Mouse (Mus musculus): ENCODE measurements at regions not wholly inside any gene's neighbourhood (a gene's known extent, or its start where the extent isn't known, plus 50 kb on each side); places are given as distances from the start of the nearest gene placed in this dataset.

- TF ChIP-seq MAFK (IDR thresholded peaks at IDR 0.05; ENCODE audit: insufficient read depth, low read depth, low read length) (no peak), ZNF384 (IDR thresholded peaks at IDR 0.05; ENCODE audit: low read depth, low read length) (no peak), ZC3H11A (IDR thresholded peaks at IDR 0.05; ENCODE audit: borderline replicate concordance, low read depth, low read length) (no peak), HCFC1 (IDR thresholded peaks at IDR 0.05; ENCODE audit: borderline replicate concordance, insufficient read depth, low read length) (no peak), CHD2 (IDR thresholded peaks at IDR 0.05; ENCODE audit: low read depth, low read length) (no peak)
Measured at GRCm38 (mm10) chr19:26323682-26324081, 281.2 kb upstream of the Smarca2 start.
